9 mouse cellular contexts compared by ENCODE assay signal in the genomic region with DNA sequence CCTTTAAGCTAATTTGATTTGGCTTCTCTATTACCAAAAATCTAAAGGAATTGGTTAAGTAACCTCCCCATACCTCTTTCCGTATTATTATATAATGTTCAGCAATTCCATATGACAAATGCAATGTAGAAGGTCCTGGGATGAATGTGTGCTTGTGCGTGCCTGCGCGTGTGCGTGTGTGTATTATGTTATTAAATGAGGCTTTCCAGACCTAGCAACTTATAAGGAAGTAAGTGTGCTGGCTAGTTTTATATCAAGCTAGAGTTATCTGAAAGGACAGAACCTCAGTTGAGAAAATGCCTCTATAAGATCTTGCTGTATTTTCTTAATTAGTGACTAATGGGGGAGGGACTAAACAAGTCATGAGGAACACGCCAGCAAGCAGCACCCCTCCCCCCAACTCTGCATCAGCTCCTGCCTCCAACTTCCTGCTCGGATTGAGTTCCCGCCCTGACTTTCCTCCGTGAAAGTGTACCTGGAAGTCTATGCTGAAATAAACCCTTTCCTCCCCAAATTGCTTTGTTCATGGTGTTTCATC. TPM values are rescaled to one million over a fixed set of nuclear protein-coding genes. Genes with fewer than 3 reads are reported as not detected.
DNase-seq lines count a peak whose midpoint lies in the region; TF ChIP-seq lines count a peak whose summit lies in the region.
"Had no signal": no experiment of that assay in that cellular context is flagged by ENCODE, and none has a peak within 500 bp of the region (broad histone marks: within the 10 kb centered on the region; RNA-seq: fewer than 3 reads in every experiment).

No protein-coding gene starts in this region.

- peak overlapping the region; percentile 44 for H3K9ac ChIP-seq in MEL (ENCODE audit: control insufficient read depth, low read depth, low read length, poor library complexity, severe bottlenecking)
- H3K9ac ChIP-seq in liver, adult 2 months (ENCODE audit: low read depth, low read length) = no peak overlapping the region

- H3K79me2 ChIP-seq in MEL (ENCODE audit: control insufficient read depth, insufficient read depth, low read length, poor library complexity) = no peaks in the 10 kb centered on the region
- no peaks in the 10 kb centered on the region for H3K79me2 ChIP-seq in liver, adult 2 months (ENCODE audit: control insufficient read depth, insufficient read depth, low read length)

- TF ChIP-seq EP300 in MEL (IDR thresholded peaks at IDR 0.05; ENCODE audit: low read depth in 1 of 2, low read length in 2 of 2) = peak in 1 of 2 experiments; percentile 10; a peak in 1 of 4 replicates

- H3K9me3 ChIP-seq in MEL (replicated peaks; ENCODE audit: insufficient read depth, low read length) = no peaks in the 10 kb centered on the region

- TF ChIP-seq RAD21 in MEL (IDR thresholded peaks at IDR 0.05; ENCODE audit: low read depth, low read length) = no peak

- peak overlapping the region; percentile 0 to 23; a peak in 2 of 4 replicates for H3K4me3 ChIP-seq in MEL (ENCODE audit: control insufficient read depth in 1 of 2, insufficient read depth in 1 of 2, low read depth in 2 of 2, low read length in 2 of 2)
- H3K4me3 ChIP-seq in liver, adult 2 months (ENCODE audit: insufficient read depth, low read depth, low read length) = peak overlapping the region; percentile 17; the same call in 1 of the 2 replicates
- no peak overlapping the region for H3K4me3 ChIP-seq in small intestine, adult 2 months (ENCODE audit: low read depth, low read length)

- 52% methylated on average over 9 of the region's 9 CpGs for WGBS in liver, adult 2 months
- 44% methylated on average over 9 of the region's 9 CpGs for WGBS in small intestine, adult 2 months

- no peaks in the 10 kb centered on the region for H3K4me1 ChIP-seq in MEL (ENCODE audit: control insufficient read depth in 1 of 2, insufficient read depth in 2 of 2, low read length in 2 of 2)
- peaks cover 1% of the 10 kb centered on the region; the same call in 1 of the 2 replicates for H3K4me1 ChIP-seq in liver, adult 2 months (ENCODE audit: control insufficient read depth, insufficient read depth, low read length)
- no peaks in the 10 kb centered on the region for H3K4me1 ChIP-seq in small intestine, adult 2 months (ENCODE audit: control insufficient read depth, insufficient read depth, insufficient read length, low read length)

- H3K27ac ChIP-seq in MEL (ENCODE audit: control insufficient read depth, low read depth, low read length) = peak overlapping the region; percentile 24; the same call in 1 of the 2 replicates
- H3K27ac ChIP-seq in liver, adult 2 months (replicated peaks; ENCODE audit: insufficient read depth, low read depth, low read length) = no peak overlapping the region
- H3K27ac ChIP-seq in small intestine, adult 2 months (ENCODE audit: insufficient read depth, low read depth, low read length) = 0 out of 2 replicates have a peak overlapping the region, but pooled peaks have one; percentile 7

- peak; percentile 61 for DNase-seq in 3T3-L1 (ENCODE audit: low read depth, low spot score)
- DNase-seq in MEL (ENCODE audit: low read depth, low spot score) = peak; percentile 75
- DNase-seq in heart, postnatal 4 days = peak; percentile 27
- DNase-seq in liver, adult 2 months (ENCODE audit: extremely low read depth, low read depth, low spot score) = no peak
- DNase-seq in frontal cortex, postnatal 10 days (ENCODE audit: low spot score in 2 of 2) = no peak
- DNase-seq in retina, embryonic 14.5 days (ENCODE audit: low spot score) = no peak
- no peak for DNase-seq in adipocyte (ENCODE audit: low spot score)

- 0 out of 4 replicates have a peak, but pooled peaks cover 0 to 3% of the 10 kb centered on the region in 2 experiments for H3K36me3 ChIP-seq in MEL (ENCODE audit: control insufficient read depth in 1 of 2, insufficient read depth in 2 of 2, low read length in 2 of 2)
- no peaks in the 10 kb centered on the region for H3K36me3 ChIP-seq in liver, adult 2 months (ENCODE audit: control insufficient read depth, insufficient read depth, low read length)
- H3K36me3 ChIP-seq in small intestine, adult 2 months (ENCODE audit: control insufficient read depth, insufficient read depth, low read length) = no peaks in the 10 kb centered on the region

- TF ChIP-seq POLR2A in MEL (IDR thresholded peaks at IDR 0.05; ENCODE audit: control insufficient read depth in 1 of 2, insufficient read depth in 1 of 2, low read depth in 1 of 2, low read length in 2 of 2, poor library complexity in 1 of 2) = no peak
- no peak for TF ChIP-seq POLR2A in liver, adult 2 months (IDR thresholded peaks at IDR 0.05; ENCODE audit: extremely low read depth, insufficient read depth, low read length)
- no peak; the same call in 1 of the 2 replicates for TF ChIP-seq POLR2A in small intestine, adult 2 months (IDR thresholded peaks at IDR 0.05; ENCODE audit: low read depth, low read length)

- no peak for TF ChIP-seq CTCF in MEL (IDR thresholded peaks at IDR 0.05 in 2 of 3, conservative IDR thresholded peaks at IDR 0.05 in 1 of 3; ENCODE audit: control insufficient read depth in 1 of 3, insufficient read depth in 1 of 3, low read depth in 2 of 3, low read length in 3 of 3, poor library complexity in 1 of 3, severe bottlenecking in 1 of 3)
- TF ChIP-seq CTCF in liver, adult 2 months (IDR thresholded peaks at IDR 0.05; ENCODE audit: low read depth, low read length) = no peak
- no peak for TF ChIP-seq CTCF in small intestine, adult 2 months (IDR thresholded peaks at IDR 0.05; ENCODE audit: extremely low read depth, insufficient read length, insufficient replicate concordance, low read depth, low read length)

- H3K27me3 ChIP-seq in MEL (ENCODE audit: control insufficient read depth in 1 of 2, insufficient read depth in 2 of 2, low read length in 2 of 2) = no peaks in the 10 kb centered on the region; a peak in 1 of 4 replicates
- no peaks in the 10 kb centered on the region for H3K27me3 ChIP-seq in liver, adult 2 months (ENCODE audit: control insufficient read depth, insufficient read depth, low read length)
- no peaks in the 10 kb centered on the region for H3K27me3 ChIP-seq in small intestine, adult 2 months (ENCODE audit: control insufficient read depth, insufficient read depth, low read length)

TF ChIP-seq in MEL, 35 proteins besides CTCF, POLR2A, EP300 and RAD21:
- no peak for TF ChIP-seq NELFE (IDR thresholded peaks at IDR 0.05; ENCODE audit: low read depth, low read length)
- no peak for TF ChIP-seq USF1 (IDR thresholded peaks at IDR 0.05; ENCODE audit: low read depth, low read length)
- no peak for TF ChIP-seq E2F4 (IDR thresholded peaks at IDR 0.05; ENCODE audit: borderline replicate concordance, low read depth, low read length)
- no peak for TF ChIP-seq ELF1 (IDR thresholded peaks at IDR 0.05; ENCODE audit: low read depth, low read length)
- TF ChIP-seq ZNF384 (IDR thresholded peaks at IDR 0.05; ENCODE audit: low read depth, low read length) = no peak
- TF ChIP-seq MXI1 (IDR thresholded peaks at IDR 0.05; ENCODE audit: low read depth, low read length) = no peak
- no peak for TF ChIP-seq USF2 (IDR thresholded peaks at IDR 0.05; ENCODE audit: borderline replicate concordance in 1 of 2, insufficient read depth in 1 of 2, low read depth in 1 of 2, low read length in 2 of 2)
- no peak for TF ChIP-seq MAZ (IDR thresholded peaks at IDR 0.05; ENCODE audit: low read depth, low read length)
- TF ChIP-seq TAL1 (IDR thresholded peaks at IDR 0.05; ENCODE audit: low read length) = no peak
- no peak for TF ChIP-seq SIN3A (IDR thresholded peaks at IDR 0.05; ENCODE audit: low read length)
- no peak for TF ChIP-seq POLR2AphosphoS2 (IDR thresholded peaks at IDR 0.05; ENCODE audit: low read length)
- no peak for TF ChIP-seq CHD2 (IDR thresholded peaks at IDR 0.05; ENCODE audit: low read length)

RNA-seq across cellular contexts. Expression of a gene that starts 17.6 kb away (rescaled TPM):
- 3.3 and 3.4 TPM in 2 replicates for total RNA-seq in MEL (2012; rRNA removed)
- 1 to 10 TPM in 1 of 2 experiments, not detected in 1; 7.4 TPM for polyA plus RNA-seq in MEL (2012; ENCODE audit: insufficient read depth in 1 of 2, insufficient read length in 2 of 2, low read depth in 1 of 2, low replicate concordance in 2 of 2, missing spikeins in 1 of 2)
- 10 to 100 TPM; 32.5 to 35.4 TPM for total RNA-seq in heart, postnatal 4 days (2021)
- total RNA-seq in liver, adult 2 months (2014; rRNA removed) = 8.8 and 10.4 TPM in 2 replicates
- 4.2 and 5.2 TPM in 2 replicates for polyA plus RNA-seq in liver, adult 2 months (2012; rRNA removed)
- 1.8 and 2.1 TPM in 2 replicates for polyA plus RNA-seq in small intestine, adult 2 months (2012; rRNA removed)

RNA-seq across cellular contexts. Expression of a gene that starts 17.8 kb away (rescaled TPM):
- 21.8 and 22.4 TPM in 2 replicates for total RNA-seq in MEL (2012; rRNA removed)
- 10 to 100 TPM in 1 of 2 experiments, not detected in 1; 31.7 TPM for polyA plus RNA-seq in MEL (2012; ENCODE audit: insufficient read depth in 1 of 2, insufficient read length in 2 of 2, low read depth in 1 of 2, low replicate concordance in 2 of 2, missing spikeins in 1 of 2)
- 10 to 100 TPM; 24.3 to 25.0 TPM for total RNA-seq in heart, postnatal 4 days (2021)
- 13.9 and 14.2 TPM in 2 replicates for total RNA-seq in liver, adult 2 months (2014; rRNA removed)
- 7.2 and 8.8 TPM in 2 replicates for polyA plus RNA-seq in liver, adult 2 months (2012; rRNA removed)
- 2.5 and 5.1 TPM in 2 replicates for polyA plus RNA-seq in small intestine, adult 2 months (2012; rRNA removed)

RNA-seq across cellular contexts. Expression of a gene that starts 22.2 kb away (rescaled TPM):
- total RNA-seq in MEL (2012; rRNA removed) = not detected in 2 replicates
- polyA plus RNA-seq in MEL (2012; ENCODE audit: insufficient read depth in 1 of 2, insufficient read length in 2 of 2, low read depth in 1 of 2, low replicate concordance in 2 of 2, missing spikeins in 1 of 2) = not detected
- total RNA-seq in heart, postnatal 4 days (2021) = under 1 TPM; 0.10 to 0.14 TPM
- total RNA-seq in liver, adult 2 months (2014; rRNA removed) = under 0.01 and 0.13 TPM in 2 replicates
- polyA plus RNA-seq in liver, adult 2 months (2012; rRNA removed) = not detected in 2 replicates
- polyA plus RNA-seq in small intestine, adult 2 months (2012; rRNA removed) = 0.03 and 0.06 TPM in 2 replicates
- polyA plus RNA-seq: spleen, adult 2 months had no signal

Comparison
In these comparisons a context has a peak if more than half of its experiments do, and no peak if none do; other contexts are left out.
1. DNase-seq: peak in 3T3-L1 (single experiment), MEL (single experiment) and heart, postnatal 4 days (single experiment); none in liver, adult 2 months (single experiment), frontal cortex, postnatal 10 days (0 of 2), retina, embryonic 14.5 days (single experiment) and adipocyte (single experiment).